Mouse (Mus musculus) adrenal gland, postnatal 25 days (tissue): ENCODE results near the gene Fiz1. TPM values are rescaled to one million over a fixed set of nuclear protein-coding genes. Genes with fewer than 3 reads are reported as not detected.
"Not testable (repeated sequence)": the region's sequence is repeated elsewhere in the genome, so short reads cannot be mapped to it uniquely, and the experiment has no call there.

Source experiments
- DNase-seq: peaks from one replicate; pipeline ENCODE4 v3.0.0; 2021; ENCODE audit warnings: mixed read lengths
- total RNA-seq: library from RNA; stranded (reverse); gene quantifications from 2 replicates; pipeline ENCODE4 v1.2.3, GENCODE M21; 2021

Gene Fiz1
- total RNA-seq, 1 experiment from 2014 or later, result 26.4 TPM

- DNase-seq, result peak; percentile 92
Measured at GRCm38 (mm10) chr7:5038109-5038732, 23.7 kb upstream of the Fiz1 start, which contains the start of gene Zfp784. Gene Zfp784 (minus strand): TSS chr7:5038446.

GRCm38 (mm10) chr7:5037467-5037866, 23.0 kb upstream of the Fiz1 start:
- no peak for DNase-seq

- DNase-seq, result no peak
Measured at GRCm38 (mm10) chr7:5037026-5037425, 22.5 kb upstream of the Fiz1 start.

- DNase-seq, result no peak
Measured at GRCm38 (mm10) chr7:5036136-5036535, 21.6 kb upstream of the Fiz1 start.

GRCm38 (mm10) chr7:5035628-5036027, 21.1 kb upstream of the Fiz1 start:
- DNase-seq, result no peak

- DNase-seq, result no peak
Measured at GRCm38 (mm10) chr7:5033818-5034217, 19.3 kb upstream of the Fiz1 start, which contains the start of gene 4632433K11Rik. Gene 4632433K11Rik (plus strand): TSS chr7:5034118.

- no peak for DNase-seq
Measured at GRCm38 (mm10) chr7:5031496-5031895, 17.0 kb upstream of the Fiz1 start.

- DNase-seq, result no peak
Measured at GRCm38 (mm10) chr7:5030554-5031275, 16.2 kb upstream of the Fiz1 start.

- DNase-seq, result no peak
Measured at GRCm38 (mm10) chr7:5029946-5030345, 15.4 kb upstream of the Fiz1 start.

GRCm38 (mm10) chr7:5029543-5029942, 15.0 kb upstream of the Fiz1 start:
- no peak for DNase-seq

GRCm38 (mm10) chr7:5021197-5021596, 6.7 kb upstream of the Fiz1 start:
- DNase-seq, result no peak

GRCm38 (mm10) chr7:5020685-5021084, 6.2 kb upstream of the Fiz1 start:
- DNase-seq, result no peak

- peak; percentile 99 for DNase-seq
Measured at GRCm38 (mm10) chr7:5020000-5020681, 5.6 kb upstream of the Fiz1 start, which contains the start of the genes Zfp865 and Ccdc106. Gene Zfp865 (plus strand): TSS chr7:5020376. Gene Ccdc106 (plus strand): TSS chr7:5020553.

- not testable (repeated sequence) for DNase-seq
Measured at GRCm38 (mm10) chr7:5019576-5019975, 5.1 kb upstream of the Fiz1 start.

- DNase-seq, result no peak
Measured at GRCm38 (mm10) chr7:5017931-5018330, 3.4 kb upstream of the Fiz1 start.

- peak; percentile 20 for DNase-seq
Measured at GRCm38 (mm10) chr7:5017352-5017751, 2.9 kb upstream of the Fiz1 start.

- no peak for DNase-seq
Measured at GRCm38 (mm10) chr7:5016920-5017319, 2.4 kb upstream of the Fiz1 start.

- no peak for DNase-seq
Measured at GRCm38 (mm10) chr7:5016057-5016456, 1.6 kb upstream of the Fiz1 start.

- DNase-seq, result peak; percentile 97
Measured at GRCm38 (mm10) chr7:5015118-5016001, 863 bp upstream of the Fiz1 start, which contains the start of gene Gm44973. Gene Gm44973 (plus strand): TSS chr7:5015496.

- no peak for DNase-seq
Measured at GRCm38 (mm10) chr7:5012681-5013513, 1.6 kb downstream of the Fiz1 start.

GRCm38 (mm10) chr7:5008229-5008628, 6.3 kb downstream of the Fiz1 start:
- no peak for DNase-seq
